Mouse (Mus musculus) liver (tissue): Measurements from ENCODE around the gene Atrnl1.
"Not testable (repeated sequence)": the region's sequence is repeated elsewhere in the genome, so short reads cannot be mapped to it uniquely, and the experiment has no call there.

Experiments
- DNase-seq: peaks from one replicate; pipeline ENCODE4 v3.0.0-alpha.2; 2020; ENCODE audit warnings: mixed read lengths

Atrnl1 gene

GRCm38 (mm10) chr19:58043550-58043949 is 432.7 kb downstream of the Atrnl1 start:
- DNase-seq, result no peak

- no peak for DNase-seq
Observed at GRCm38 (mm10) chr19:58044816-58045215, 434.0 kb downstream of the Atrnl1 start.

DNA sequence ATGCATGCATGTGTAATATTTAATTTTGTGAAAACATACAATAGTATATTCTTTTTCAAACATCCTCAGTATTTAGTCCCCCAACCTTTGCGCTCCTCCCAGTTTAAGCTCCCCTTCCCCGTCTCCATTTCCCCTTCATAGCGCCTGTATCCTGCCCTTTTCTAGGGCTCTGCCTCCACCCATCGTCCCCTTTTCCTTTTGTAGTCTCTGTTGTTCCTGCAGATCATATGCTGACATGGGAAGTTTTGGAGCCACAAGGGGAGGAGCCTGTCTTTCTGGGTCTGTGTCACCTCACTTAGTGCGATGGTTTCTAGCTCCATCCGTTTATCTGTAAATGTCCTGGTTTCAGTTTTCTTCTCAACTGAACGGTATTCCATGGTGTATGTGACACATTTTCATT is 435.8 kb downstream of the Atrnl1 start:
- no peak for DNase-seq

- not testable (repeated sequence) for DNase-seq
Observed at GRCm38 (mm10) chr19:58050410-58050809, 439.6 kb downstream of the Atrnl1 start.

DNA sequence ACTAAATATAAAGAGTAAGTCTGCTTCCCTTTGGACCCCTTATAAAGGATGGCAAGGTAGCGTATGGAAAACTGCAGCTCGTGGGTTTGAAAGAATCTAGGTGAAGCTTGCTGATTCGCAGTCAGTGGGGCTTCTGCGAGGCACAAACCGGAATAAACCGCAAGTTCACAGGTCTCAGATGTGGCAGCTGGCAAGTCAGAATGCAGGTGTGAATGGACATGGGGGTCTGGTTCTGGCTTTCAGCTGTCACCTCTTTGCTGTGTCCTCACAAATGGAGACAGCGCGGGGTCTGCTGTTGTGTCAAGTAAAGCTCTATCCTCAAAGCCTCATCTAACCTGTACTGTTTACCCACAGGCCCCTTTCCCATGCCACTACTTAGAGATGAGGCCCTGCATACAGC is 440.2 kb downstream of the Atrnl1 start:
- no peak for DNase-seq

GRCm38 (mm10) chr19:58051905-58052304 is 441.1 kb downstream of the Atrnl1 start:
- DNase-seq, result no peak

DNA sequence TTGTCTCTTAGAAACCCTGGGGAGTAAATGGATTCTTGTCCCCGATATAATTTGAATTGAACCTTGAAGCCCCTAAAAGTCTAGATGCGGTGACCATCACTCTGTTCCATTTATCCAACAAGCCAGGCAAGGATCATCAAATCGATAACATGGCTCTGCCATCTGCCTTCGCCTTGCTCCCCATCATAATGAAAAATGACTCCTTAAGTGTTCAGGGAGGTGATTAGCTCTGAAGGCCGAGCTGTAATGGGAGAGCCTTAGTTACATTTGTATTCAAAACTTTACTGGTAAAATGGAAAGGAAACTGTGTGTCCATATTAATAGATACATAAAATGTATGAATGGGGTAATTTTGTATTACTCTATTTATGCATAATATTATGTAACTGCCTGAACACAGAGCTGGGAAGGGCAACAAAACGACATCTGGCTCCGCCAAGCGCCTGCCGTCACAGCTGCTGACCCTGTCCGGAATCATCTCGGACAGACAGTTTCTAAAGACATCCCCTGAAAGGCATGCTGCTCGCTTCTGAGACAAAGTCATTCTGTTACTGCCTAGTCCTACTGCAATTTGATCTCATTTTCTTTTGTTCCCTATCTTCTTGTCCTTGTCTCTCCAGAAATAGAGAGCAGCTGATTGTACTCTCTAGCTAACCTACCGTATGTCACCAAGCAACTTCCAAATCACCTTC is 441.8 kb downstream of the Atrnl1 start:
- DNase-seq, result no peak

GRCm38 (mm10) chr19:58059719-58060118 is 448.9 kb downstream of the Atrnl1 start:
- DNase-seq, result no peak

DNA sequence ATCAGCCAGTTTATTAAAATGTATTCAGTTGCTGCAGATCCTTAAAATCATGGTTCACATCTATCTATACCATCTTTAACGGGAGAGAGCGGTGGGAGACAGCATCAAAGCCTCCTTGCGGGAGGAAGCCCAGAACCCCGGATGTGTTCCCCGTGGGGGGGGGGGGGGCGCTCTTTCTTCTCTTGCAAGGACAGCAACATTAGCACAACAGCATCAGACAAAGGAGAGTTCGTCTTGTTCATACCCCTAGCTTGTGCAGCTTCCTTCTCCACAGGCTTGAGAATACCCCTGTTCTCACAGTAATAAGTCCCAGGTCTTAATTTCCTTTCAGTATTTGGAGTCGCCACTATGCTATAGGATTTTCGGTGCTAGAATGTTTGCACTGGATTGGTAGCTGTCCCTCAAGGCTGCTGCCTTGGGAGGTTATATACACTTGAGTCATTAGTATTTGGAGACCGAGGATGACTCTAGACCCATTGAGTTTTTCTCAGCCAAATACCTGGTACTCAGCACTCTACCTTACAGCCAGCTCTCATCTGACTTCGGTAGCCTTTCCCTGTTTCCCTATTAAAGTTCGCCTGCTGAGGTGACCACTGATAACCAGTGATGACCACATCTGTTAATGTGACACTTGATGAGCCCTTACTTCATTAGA is 449.5 kb downstream of the Atrnl1 start:
- DNase-seq, result no peak

DNA sequence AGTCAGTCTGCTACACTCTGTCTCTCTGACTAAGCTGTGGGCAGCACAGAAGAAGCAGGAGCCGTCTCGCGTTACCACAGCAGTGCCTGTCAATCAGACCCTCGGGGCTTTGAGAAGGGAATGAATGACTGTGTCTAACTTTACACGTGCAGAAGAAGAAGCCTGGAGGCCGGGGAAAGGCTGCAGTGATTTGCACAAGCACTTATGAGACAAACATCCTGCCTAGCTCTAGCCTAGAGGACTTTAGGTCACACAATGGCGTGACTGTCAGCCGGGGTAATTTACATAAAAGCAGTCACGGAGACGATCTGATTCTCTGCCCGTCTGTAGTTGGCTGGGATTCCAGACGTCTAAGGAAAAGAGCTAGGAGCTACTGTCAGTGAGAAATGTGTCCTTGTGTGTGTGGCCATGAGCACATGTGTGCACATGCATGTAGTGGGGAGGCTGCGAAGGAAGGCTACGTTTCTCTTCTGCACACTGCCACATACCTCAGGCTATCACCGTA is 450.1 kb downstream of the Atrnl1 start:
- DNase-seq, result peak; percentile 9

DNA sequence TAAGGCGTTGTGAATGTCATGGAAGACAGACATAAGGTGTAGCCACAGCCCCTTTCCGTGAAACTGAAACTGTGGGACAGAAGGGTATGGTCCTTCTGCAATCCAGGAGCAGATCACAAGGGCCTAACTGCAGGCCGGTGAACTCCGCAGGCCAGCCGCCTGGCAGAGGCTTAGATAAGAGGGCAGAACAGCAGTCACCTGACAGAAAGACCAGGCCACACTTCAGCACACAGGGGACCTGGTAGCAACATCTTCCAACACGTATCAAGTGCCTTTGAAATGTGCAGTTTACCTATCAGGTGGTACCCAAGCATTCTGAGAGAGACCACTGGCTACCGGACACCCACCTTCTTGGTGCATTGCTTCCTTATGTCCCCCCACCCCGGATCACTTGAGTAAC is 451.1 kb downstream of the Atrnl1 start:
- no peak for DNase-seq

- no peak for DNase-seq
Observed at GRCm38 (mm10) chr19:58063541-58063940, 452.7 kb downstream of the Atrnl1 start.

GRCm38 (mm10) chr19:58064116-58065000 is 453.5 kb downstream of the Atrnl1 start:
- no peak for DNase-seq

- DNase-seq, result no peak
Observed at GRCm38 (mm10) chr19:58065001-58065314, 454.1 kb downstream of the Atrnl1 start.

GRCm38 (mm10) chr19:58065514-58065913 is 454.7 kb downstream of the Atrnl1 start:
- DNase-seq, result no peak

GRCm38 (mm10) chr19:58068114-58068513 is 457.3 kb downstream of the Atrnl1 start:
- no peak for DNase-seq

DNA sequence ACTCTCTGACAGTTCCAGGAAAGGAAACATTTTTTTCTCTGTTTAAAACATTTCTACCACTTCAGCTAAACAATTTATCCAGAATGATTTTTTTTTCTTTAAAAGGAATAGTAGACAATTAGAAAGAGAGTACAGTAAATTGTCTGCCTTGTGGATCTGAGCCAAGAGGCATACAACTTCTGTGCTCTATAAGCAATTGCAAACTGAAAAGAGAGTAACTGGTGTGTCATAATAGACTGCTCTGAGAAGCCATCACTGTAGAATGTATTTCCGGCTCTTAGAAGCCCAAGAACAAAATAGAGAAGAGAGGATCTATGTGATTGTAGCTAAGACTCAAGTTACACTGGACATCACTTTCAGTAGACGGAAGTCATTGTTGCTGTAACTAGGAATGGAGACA is 458.1 kb downstream of the Atrnl1 start:
- no peak for DNase-seq

- DNase-seq, result no peak
Observed at GRCm38 (mm10) chr19:58072404-58072803, 461.6 kb downstream of the Atrnl1 start.

DNA sequence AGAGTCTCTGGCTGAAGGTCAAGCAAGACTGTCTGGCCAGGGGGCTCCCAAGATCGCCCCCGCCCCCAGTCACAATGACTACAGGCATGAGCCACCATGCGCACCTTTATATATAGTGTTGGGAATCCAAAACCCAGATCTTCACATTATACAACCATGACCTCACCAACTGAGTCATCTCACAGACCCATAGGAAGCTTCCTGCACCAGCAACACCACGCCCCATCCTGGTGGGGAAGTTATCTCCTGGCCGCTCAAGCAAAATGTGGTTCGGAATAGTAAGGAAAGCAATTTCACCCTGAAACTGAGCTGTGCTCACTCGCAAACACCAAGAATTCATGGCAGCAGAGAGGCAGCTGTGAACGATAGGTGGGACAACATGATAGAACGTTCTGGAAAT is 462.0 kb downstream of the Atrnl1 start:
- no peak for DNase-seq

GRCm38 (mm10) chr19:58075252-58075651 is 464.4 kb downstream of the Atrnl1 start:
- DNase-seq, result no peak

- no peak for DNase-seq
Observed at GRCm38 (mm10) chr19:58076961-58077371, 466.1 kb downstream of the Atrnl1 start.

DNA sequence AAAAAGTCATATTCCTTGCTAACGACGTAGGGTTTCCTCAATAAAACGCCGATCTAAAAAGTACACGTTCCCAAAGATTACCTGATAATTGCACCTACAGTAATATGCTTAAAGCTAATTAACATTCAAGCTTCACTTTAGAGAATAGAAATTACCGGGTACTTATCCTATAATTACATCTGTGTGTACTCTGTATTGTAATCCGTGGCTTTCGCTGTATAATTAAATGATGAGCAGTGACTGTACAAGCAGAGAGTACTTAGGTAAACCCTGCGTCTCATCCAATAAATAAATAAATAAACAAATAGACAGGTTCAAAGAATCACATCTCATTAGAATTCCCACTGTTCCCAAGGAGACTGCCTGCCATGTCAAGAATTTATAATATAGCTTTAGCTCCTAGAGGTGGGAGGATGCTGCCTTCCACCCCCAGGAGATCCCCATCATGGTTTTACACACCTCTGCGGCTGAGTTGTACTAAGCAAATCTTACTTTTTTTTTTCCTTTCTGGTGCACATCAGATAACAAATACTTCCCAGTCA is 466.8 kb downstream of the Atrnl1 start:
- DNase-seq, result no peak

DNA sequence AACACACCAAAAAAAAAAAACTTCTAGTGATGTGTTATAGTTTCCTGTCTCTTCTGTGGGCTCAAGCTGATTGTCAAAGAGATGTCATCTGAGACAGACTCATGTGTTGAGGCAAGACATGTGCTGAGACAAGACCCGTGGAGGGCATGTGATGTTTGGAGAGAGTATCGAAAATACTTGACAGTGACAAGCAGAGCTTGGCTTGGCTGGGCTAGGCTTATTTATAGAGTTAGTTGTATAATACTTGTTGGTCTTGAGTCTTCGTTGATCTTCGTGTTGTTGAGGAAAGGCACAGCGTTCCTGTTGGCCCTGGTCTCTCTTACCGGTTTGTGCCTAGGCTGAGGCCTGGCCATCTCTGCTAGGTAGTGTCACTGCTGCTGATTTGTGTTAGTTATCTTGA is 469.3 kb downstream of the Atrnl1 start:
- no peak for DNase-seq
